Mouse (Mus musculus): Measurements from ENCODE around the gene Nuak1. TPM values are rescaled to one million over a fixed set of nuclear protein-coding genes. Genes with fewer than 3 reads are reported as not detected.

Gene Nuak1
- polyA plus RNA-seq, 1 experiment: 84.1 TPM

DNA sequence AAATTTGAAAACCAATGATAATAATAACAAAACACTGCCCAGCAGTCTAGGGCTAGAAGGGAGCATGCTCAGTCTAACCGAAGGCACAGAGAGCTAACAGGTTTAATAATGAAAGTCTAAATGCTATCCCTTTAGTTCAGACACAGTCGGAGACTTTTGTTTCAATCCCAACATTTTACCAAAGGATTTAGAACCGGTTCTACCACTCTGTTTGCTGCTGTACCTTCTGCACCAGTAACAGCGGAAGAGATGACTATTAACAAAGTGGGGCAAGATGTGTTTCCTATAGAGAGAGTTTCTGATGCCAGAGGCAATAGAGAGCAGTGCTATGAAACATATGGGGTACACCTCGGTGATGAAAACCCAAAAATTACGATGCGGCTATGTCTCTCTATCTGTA is 76.6 kb downstream of the Nuak1 start:
- H3K4me1 ChIP-seq (ENCODE audit: control insufficient read depth, insufficient read depth, low read length): peaks cover 3% of the 10 kb centered on the region; the same call in 1 of the 2 replicates
- no peak for TF ChIP-seq CTCF (IDR thresholded peaks at IDR 0.05; ENCODE audit: borderline replicate concordance, insufficient read depth, low read length)
- no peak for TF ChIP-seq POLR2A (IDR thresholded peaks at IDR 0.05; ENCODE audit: low read depth, low read length)

DNA sequence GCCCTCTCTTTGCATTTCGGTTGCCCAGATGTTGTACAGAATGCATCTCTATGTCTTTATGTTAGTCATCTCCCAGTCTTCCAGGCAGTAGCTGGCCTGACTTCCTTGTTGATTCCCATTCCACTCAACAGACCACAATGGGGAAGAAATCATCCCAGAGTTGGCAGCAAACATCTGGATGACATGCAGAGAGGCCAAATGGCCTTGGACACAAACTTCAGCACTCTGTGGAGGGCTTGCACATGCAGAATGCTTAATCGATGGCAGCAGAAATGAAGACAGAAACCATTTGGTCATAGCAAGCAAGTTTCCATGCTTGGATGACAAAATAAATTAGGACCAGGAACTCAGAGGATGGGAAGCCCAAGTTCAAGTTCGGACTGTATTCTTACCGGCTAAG is 79.4 kb downstream of the Nuak1 start:
- H3K4me3 ChIP-seq (ENCODE audit: insufficient read depth, low read length): no peak overlapping the region
- H3K4me1 ChIP-seq (ENCODE audit: control insufficient read depth, insufficient read depth, low read length): peaks cover 5% of the 10 kb centered on the region; the same call in 1 of the 2 replicates

More for the DNA sequence above, 76.6 kb downstream of the Nuak1 start:
- H3K4me3 ChIP-seq (ENCODE audit: insufficient read depth, low read length): no peak overlapping the region
- no peak overlapping the region for H3K27ac ChIP-seq (ENCODE audit: insufficient read depth, low read length)

DNA sequence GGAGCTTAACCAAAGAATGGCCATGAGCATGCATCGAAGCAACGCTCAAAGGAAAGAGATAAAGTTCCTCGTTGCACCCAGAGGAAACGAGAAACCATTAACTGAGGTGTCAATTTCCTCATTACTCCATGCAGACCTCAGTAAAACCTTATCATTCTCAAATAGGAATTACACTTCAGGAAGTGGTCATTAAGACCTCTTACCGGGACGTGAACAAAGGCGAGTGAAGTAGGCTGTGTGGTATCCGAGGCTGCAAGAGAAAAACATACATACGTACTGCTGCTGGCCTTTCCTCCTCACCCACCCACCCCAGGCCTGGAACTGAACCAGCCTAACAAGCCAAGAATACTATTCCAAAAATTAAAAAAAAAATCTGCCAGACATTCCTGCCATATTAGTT is 80.0 kb downstream of the Nuak1 start:
- Histone ChIP-seq H3K4me3 (ENCODE audit: insufficient read depth, low read length) (no peak overlapping the region), H3K27ac (ENCODE audit: insufficient read depth, low read length) (no peak overlapping the region), H3K4me1 (ENCODE audit: control insufficient read depth, insufficient read depth, low read length) (peaks cover 5% of the 10 kb centered on the region; the same call in 1 of the 2 replicates)
- TF ChIP-seq CTCF (IDR thresholded peaks at IDR 0.05; ENCODE audit: borderline replicate concordance, insufficient read depth, low read length) (no peak), POLR2A (IDR thresholded peaks at IDR 0.05; ENCODE audit: low read depth, low read length) (no peak)

More for the DNA sequence above, 79.4 kb downstream of the Nuak1 start:
- peak overlapping the region; percentile 39; the same call in 1 of the 2 replicates for H3K27ac ChIP-seq (ENCODE audit: insufficient read depth, low read length)
- TF ChIP-seq POLR2A (IDR thresholded peaks at IDR 0.05; ENCODE audit: low read depth, low read length): no peak

DNA sequence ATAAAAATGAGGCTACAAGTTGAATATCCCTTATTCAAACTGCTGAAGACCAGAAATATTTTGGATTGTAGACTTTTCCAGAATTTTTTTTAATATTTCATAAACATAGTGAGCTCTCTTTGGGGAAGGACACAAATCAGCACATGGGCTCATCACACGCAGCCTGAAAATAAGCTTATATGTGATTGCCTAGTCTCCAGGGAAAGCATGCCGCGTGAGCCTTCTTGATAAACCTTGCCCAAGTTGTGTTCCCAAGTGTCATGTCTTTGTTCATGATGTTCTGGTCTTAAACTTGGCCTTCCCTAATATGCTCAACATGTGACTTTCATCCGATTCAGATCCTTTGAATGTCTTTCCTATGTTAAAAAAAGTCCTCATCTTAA is 81.7 kb downstream of the Nuak1 start:
- Histone ChIP-seq H3K4me3 (ENCODE audit: insufficient read depth, low read length) (no peak overlapping the region), H3K27ac (ENCODE audit: insufficient read depth, low read length) (no peak overlapping the region), H3K4me1 (ENCODE audit: control insufficient read depth, insufficient read depth, low read length) (peaks cover 2% of the 10 kb centered on the region; the same call in 1 of the 2 replicates)
- TF ChIP-seq CTCF (IDR thresholded peaks at IDR 0.05; ENCODE audit: borderline replicate concordance, insufficient read depth, low read length): no peak
- no peak for TF ChIP-seq POLR2A (IDR thresholded peaks at IDR 0.05; ENCODE audit: low read depth, low read length)

DNA sequence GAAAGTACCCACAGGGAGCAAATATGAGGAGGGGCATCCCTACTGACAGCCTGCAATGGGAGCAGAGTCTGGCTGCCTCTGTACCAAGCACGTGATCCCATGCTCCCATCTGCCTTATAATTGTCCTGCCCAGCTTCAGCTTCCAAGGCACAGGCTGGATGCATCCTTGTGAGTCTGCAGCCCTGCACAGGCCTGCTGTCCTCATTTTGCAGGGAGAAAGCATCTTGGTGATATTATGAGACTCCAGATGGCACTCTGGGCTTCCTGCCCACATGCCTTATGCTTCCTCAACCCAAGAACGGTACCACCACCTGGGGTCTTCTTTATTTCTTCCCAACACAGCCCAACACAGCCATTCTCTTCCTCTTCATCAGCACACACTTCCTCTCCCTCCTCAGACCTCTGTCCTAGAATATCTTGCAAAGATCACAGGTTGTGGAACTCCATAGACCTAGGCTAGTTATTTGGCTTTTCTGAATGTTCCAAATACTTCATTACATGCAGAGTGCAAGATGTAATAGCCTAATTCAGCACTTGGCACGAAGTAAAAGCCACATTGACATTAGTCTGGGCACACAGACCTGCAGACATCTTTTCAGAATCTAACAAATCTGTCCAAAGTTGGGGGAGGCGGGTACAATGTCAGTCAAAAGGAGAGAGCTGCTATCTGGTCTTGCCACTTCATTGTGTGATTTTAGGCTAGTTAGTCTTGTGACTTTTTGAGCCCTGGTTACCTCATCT is 82.2 kb downstream of the Nuak1 start:
- Histone ChIP-seq H3K4me1 (ENCODE audit: control insufficient read depth, insufficient read depth, low read length) (peaks cover 2% of the 10 kb centered on the region; the same call in 1 of the 2 replicates), H3K27ac (ENCODE audit: insufficient read depth, low read length) (no peak overlapping the region), H3K4me3 (ENCODE audit: insufficient read depth, low read length) (no peak overlapping the region)
- no peak for TF ChIP-seq CTCF (IDR thresholded peaks at IDR 0.05; ENCODE audit: borderline replicate concordance, insufficient read depth, low read length)

DNA sequence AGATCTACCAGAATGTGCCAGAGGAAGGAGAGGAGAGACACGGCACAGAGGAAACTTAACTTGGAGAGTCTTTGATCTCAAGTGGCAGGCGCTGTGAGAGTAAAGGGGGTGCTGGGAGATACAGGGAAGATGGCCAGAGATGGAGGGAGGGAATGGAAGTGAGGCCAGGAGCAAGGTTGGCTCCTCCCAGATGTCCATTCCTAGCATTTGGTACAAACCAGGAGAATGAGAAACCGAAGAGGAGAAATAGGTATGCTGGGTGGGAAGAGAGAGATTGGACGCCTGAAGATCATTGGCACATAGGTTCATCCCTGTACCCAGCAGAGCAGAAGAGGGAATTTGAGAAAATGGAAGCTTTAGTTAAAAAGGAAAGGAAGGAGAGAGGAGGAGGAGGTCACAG is 82.8 kb downstream of the Nuak1 start:
- H3K27ac ChIP-seq (ENCODE audit: insufficient read depth, low read length): no peak overlapping the region
- H3K4me3 ChIP-seq (ENCODE audit: insufficient read depth, low read length): no peak overlapping the region
- TF ChIP-seq CTCF (IDR thresholded peaks at IDR 0.05; ENCODE audit: borderline replicate concordance, insufficient read depth, low read length): no peak
- no peak for TF ChIP-seq POLR2A (IDR thresholded peaks at IDR 0.05; ENCODE audit: low read depth, low read length)
- peaks cover 2% of the 10 kb centered on the region; the same call in 1 of the 2 replicates for H3K4me1 ChIP-seq (ENCODE audit: control insufficient read depth, insufficient read depth, low read length)

DNA sequence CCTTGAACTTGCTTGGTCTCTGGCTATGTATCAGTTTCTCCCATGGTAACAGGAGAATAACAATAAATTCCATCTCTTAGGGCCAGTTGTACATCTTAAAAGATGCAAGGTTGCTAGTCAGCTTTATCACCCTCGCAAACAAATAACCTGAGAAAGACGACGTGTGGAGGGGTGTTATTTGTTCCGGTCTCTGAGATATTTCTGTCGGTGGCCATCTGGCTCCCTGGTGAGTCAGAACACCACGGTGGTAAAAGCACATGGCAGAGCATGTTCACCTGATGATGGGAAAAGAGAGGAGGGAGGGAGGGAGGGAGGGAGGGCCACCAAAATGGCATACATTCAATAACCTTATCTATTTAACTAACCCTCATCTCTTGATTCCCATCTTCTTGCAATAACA is 86.1 kb downstream of the Nuak1 start:
- Histone ChIP-seq H3K4me1 (ENCODE audit: control insufficient read depth, insufficient read depth, low read length) (peaks cover 2% of the 10 kb centered on the region; the same call in 1 of the 2 replicates), H3K27ac (ENCODE audit: insufficient read depth, low read length) (no peak overlapping the region), H3K4me3 (ENCODE audit: insufficient read depth, low read length) (no peak overlapping the region)
- TF ChIP-seq POLR2A (IDR thresholded peaks at IDR 0.05; ENCODE audit: low read depth, low read length) (no peak), CTCF (IDR thresholded peaks at IDR 0.05; ENCODE audit: borderline replicate concordance, insufficient read depth, low read length) (no peak)

DNA sequence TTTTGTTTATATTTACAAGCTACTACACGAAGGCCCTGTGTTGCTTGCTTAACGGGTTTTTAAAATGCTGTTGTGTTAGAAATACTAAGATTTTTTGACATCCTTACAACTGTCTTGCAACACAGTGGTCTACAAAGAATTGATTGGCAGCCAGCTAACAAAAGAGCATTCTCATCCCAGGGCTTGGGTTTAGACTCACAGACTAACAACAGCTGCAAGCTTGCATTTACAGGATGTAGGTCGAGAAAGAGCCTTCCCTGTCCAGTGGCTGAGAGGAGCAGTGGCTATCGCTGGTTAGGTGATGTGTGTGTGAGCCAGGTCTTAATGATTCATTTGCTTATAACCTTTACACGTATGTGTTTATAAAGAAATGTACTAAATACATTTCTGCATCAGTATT is 94.7 kb downstream of the Nuak1 start:
- Histone ChIP-seq H3K27ac (ENCODE audit: insufficient read depth, low read length) (no peak overlapping the region), H3K4me3 (ENCODE audit: insufficient read depth, low read length) (no peak overlapping the region), H3K4me1 (ENCODE audit: control insufficient read depth, insufficient read depth, low read length) (0 out of 2 replicates have a peak, but pooled peaks cover 2% of the 10 kb centered on the region)
- TF ChIP-seq CTCF (IDR thresholded peaks at IDR 0.05; ENCODE audit: borderline replicate concordance, insufficient read depth, low read length): no peak
- no peak for TF ChIP-seq POLR2A (IDR thresholded peaks at IDR 0.05; ENCODE audit: low read depth, low read length)

DNA sequence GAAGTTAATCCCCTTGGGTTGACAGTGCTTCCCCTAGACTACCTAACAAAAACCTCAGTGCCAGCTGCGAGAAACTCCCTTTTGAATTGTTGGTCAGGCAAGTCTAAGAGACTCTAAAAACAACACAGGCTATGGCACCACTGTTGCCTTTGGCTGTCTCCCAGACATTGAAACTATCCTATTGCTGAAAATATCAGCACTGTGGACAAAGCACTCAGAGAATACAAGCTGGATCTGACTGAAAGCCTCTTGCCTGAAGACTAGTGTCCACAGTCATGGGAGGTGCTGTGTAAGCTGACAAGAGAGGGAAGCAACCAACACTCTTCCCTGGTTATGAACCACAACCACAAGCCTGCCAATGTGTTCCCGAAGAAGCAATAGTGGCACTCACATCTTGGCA is 96.9 kb downstream of the Nuak1 start:
- H3K27ac ChIP-seq (ENCODE audit: insufficient read depth, low read length): no peak overlapping the region
- TF ChIP-seq CTCF (IDR thresholded peaks at IDR 0.05; ENCODE audit: borderline replicate concordance, insufficient read depth, low read length): no peak
- TF ChIP-seq POLR2A (IDR thresholded peaks at IDR 0.05; ENCODE audit: low read depth, low read length): no peak
- no peak overlapping the region for H3K4me3 ChIP-seq (ENCODE audit: insufficient read depth, low read length)
- H3K4me1 ChIP-seq (ENCODE audit: control insufficient read depth, insufficient read depth, low read length): peaks cover 9% of the 10 kb centered on the region

DNA sequence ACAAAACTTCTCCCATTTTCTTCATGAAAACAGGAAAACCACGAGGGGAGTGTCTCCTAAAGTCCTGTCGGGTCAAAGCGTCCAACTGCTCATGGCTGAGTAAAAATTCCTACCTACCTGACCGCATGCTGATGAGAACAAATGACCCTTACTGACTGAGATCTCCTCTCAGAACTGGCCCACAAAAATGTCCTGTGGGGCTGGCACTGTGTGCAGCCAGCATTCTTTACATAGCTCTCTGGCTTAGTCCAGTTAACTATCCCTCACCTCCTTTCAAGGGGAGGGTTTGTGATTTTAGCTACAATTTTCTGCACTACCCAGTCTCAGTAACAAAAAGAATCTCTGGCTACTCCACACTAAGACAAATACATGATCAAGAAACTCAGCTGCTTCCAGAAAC is 100.9 kb downstream of the Nuak1 start:
- no peak for TF ChIP-seq CTCF (IDR thresholded peaks at IDR 0.05; ENCODE audit: borderline replicate concordance, insufficient read depth, low read length)
- H3K27ac ChIP-seq (ENCODE audit: insufficient read depth, low read length): peak overlapping the region; percentile 69
- H3K4me1 ChIP-seq (ENCODE audit: control insufficient read depth, insufficient read depth, low read length): peaks cover 9% of the 10 kb centered on the region
- no peak overlapping the region for H3K4me3 ChIP-seq (ENCODE audit: insufficient read depth, low read length)

Measured in embryonic fibroblast, embryonic 13.5 days (primary cell).